Mouse (Mus musculus) heart, adult 11 months (tissue): ENCODE data around the gene Pgm2l1.
A peak's percentile ranks its signal among the peaks of the same experiment; 100 is the strongest.

Experiments
- DNase-seq: peaks from one replicate; pipeline ENCODE4 v3.0.0; 2022

Gene Pgm2l1

GRCm38 (mm10) chr7:100227158-100227875 lies at the start of gene Pgm2l1:
TSS of gene Pgm2l1 (plus strand) at chr7:100227394.
- peak; percentile 100 for DNase-seq

- peak; percentile 98 for DNase-seq
These were observed 48.9 kb upstream of the Pgm2l1 start for GRCm38 (mm10) chr7:100178016-100178890.

- DNase-seq, result no peak
These were observed 48.3 kb upstream of the Pgm2l1 start for GRCm38 (mm10) chr7:100178891-100179233.

GRCm38 (mm10) chr7:100179394-100179793 lies 47.8 kb upstream of the Pgm2l1 start:
- DNase-seq, result no peak

DNA sequence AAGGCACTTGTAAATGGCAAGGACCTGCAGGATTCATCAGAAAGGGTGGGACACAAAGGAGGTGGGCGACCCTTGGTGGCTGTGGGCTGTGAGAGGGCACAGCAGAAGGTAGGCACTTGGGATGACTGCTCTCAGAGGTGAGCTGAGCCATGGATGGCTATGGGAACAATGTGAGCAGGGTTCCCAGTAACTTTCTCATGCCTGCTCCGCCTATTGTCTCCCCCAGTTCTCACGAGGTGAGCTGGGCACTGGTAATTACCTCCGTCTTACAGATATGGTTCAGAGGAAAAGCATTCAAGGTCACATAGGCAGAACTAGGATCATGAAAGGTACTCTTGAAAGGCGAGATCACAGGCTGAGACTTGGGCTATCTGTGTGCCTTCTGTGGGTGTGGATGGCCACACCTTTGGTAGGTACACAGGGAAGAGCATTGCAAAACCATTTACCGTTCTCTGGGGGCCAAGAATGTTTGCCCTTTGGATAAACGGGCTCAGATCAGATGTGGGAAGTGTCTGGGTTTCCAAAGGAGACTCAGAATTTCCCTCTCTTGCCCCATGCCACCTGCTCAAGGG lies 47.3 kb upstream of the Pgm2l1 start:
- peak; percentile 27 for DNase-seq

DNA sequence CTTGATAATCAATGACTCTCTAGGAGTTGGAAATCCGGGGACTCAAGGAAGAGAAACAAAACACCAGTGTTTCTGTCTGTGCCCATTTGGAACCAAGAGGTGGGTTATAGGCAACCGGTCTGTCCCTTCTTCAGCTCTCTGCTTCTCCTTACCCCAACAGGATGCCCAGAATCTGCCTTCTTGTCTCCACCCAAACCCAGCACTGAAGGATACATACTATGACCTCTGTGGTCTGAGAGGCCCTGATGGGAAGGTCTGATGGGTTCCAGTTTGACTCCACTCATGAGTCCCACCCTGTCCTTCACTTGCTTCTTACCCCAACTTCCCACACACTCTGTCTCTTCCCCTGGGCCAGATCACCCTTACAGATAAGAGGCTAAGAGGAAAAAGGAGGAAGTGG lies 46.0 kb upstream of the Pgm2l1 start:
- peak; percentile 86 for DNase-seq

DNA sequence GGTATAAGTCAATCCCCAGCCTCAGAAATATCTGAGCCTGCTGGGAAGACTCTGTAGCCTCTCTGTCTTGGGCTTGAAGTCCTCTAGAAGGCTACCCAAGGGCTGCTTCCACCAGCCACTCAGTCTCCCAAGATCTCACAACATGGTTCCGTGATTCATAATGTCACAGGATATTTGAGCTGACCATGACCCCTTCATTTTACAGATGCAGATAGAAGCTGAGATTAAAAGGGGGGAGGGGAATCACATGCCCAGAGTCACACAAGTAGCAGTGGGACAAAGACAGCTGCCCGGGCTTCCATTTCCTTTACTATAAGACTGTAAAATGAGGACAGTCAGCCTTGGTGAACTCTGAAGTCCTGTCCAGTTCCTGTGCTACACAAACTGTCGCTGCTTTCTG lies 45.6 kb upstream of the Pgm2l1 start:
- DNase-seq, result peak; percentile 73

DNA sequence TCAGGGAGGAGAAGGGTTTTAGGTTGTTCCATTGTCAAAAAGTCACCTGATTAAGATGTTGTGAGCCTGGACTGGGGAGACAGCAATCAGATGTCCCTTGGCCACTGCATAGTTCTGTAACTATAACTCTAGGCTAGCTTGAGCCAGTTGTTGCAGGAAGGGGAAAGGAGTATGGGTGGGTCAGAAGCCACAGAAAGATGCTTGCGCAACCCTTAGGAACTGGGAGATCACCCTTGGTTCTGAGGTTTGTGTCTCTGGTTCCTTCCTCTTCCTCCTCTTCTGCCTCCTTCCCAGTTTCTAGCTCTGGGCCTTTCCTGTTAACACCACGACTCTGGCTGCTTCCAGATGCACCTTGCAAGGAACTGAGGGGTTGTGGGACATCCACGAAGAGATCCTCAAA lies 44.8 kb upstream of the Pgm2l1 start:
- peak; percentile 93 for DNase-seq

DNA sequence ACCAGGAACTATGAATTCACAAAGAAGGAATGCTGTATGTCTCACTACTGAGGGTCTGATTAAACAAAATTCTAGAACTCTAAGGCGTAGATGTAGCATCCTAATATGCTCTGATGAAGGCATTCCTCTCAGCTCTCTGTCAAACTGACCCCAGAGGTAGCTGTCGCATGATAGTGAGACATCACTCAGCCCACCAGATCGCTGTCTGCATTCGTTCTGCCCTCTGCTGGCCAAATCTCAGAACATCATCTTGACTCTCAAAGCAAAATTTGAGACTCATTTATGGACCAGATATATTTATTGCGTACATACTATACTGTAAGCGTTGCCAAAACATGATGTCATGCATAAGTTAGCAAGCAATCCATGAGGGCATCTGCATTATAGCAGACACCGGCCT lies 39.6 kb upstream of the Pgm2l1 start:
- DNase-seq, result peak; percentile 54

GRCm38 (mm10) chr7:100190167-100190566 lies 37.0 kb upstream of the Pgm2l1 start:
- peak; percentile 87 for DNase-seq

DNA sequence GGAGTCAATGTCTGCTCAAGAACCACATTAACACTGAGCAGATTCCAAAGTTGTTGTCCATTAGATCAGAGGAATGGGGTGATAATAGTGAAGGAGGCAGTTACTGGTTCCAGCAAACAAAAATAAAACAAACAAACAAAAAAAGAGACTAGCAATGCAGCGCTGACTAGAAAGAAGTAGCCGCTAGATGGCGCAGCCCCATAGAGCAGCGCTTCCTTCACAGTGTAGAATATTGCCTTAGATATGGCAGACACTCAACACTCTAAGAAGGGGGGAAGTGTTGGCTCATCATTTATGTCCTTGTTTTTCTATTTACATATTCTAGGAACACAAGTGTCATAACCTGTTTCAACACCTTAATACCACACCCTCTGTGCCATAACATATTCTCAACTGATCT lies 36.4 kb upstream of the Pgm2l1 start:
- DNase-seq, result peak; percentile 29

DNA sequence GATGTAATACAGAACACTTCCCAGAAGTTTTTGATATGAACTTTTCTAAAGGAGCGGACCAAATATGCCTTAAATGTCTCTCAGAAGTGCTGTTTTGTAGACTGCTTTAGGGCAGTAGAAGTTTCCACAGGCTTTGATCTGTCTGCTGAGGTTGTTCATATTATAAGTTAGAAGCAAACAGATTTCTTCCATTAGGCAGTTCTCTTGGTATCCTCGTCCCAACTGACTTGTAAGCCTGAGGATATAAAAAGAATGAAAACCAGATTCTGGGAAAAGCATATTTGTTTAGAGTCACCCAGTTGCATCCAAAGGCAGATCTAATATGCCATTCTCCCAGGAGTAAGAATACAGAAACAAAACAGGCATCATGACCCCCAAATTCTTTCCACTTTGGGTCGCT lies 26.0 kb upstream of the Pgm2l1 start:
- no peak for DNase-seq

DNA sequence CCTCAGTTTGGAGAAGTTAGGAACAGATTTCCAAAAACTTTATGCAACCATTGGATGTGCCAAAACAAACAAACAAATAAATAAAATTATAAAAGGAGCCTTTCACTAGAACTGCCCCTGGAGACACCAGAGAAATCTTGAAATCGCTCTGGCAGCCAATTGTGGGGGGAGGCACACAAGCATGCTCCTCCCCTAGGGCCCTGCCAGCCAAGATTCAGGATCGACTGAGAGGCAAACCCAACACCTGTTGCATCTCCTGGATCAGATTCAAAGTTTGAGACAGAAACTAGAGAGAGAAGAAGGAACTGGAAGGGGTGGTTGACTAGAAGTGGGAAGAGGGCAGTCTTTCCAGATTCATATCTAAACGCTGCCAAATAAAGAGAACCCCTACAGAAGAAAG lies 23.6 kb upstream of the Pgm2l1 start:
- DNase-seq, result no peak

DNA sequence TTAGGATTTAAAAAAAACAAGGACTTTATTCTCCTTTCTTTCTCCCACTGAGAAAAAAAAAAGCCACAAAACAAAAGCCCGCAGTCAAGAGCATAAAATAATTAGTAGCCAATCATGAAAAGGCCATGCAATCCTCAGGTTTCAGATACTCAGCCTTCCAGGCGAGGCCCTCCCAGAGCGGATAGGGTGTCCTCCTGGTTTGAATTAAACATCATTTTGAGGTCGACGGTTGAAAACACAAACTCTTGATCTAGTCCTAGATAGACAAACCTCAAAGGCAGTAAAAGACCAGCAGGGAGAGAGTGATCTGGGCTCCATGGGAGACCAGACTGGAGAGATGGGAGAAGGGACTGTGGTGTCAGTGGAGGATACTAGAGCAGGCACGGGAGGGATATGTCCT lies 22.3 kb upstream of the Pgm2l1 start:
- no peak for DNase-seq

DNA sequence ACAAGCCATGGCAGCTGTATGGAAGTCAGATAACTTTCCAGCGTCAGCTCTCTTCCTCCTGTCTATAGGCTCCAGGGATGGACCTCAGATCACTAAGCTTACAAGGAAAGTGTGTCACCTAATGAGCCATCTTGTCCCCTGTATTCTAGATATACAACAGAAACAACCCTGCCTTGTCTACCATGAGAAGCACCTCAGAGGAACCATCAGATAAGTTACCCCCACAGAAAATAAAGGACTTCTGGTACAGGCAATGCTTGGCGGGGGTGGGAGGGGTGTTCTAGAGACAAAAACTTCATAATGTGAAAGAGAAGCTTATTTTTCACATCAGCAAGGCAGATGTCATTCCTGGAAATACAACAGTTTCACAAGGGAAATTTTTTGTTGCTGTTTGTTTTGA lies 21.1 kb upstream of the Pgm2l1 start:
- DNase-seq, result no peak

DNA sequence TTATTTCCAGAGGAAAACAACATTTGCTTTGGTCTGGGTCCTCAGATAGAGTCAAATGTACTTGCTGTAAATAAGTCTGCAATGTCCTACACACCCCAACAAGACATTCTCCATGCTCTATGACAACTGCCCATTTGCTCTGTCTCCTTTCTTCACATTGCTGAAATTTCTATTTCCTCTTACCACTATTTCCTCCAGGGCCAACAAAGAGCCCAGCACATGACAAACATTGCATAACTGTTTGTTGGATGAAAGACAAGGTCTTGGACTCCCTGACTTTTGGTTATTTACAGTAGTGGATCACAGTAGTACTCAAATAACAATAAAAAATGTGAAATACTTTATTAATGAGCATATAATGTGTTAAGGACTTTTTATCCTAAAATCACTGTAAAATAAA lies 19.3 kb upstream of the Pgm2l1 start:
- DNase-seq, result no peak

DNA sequence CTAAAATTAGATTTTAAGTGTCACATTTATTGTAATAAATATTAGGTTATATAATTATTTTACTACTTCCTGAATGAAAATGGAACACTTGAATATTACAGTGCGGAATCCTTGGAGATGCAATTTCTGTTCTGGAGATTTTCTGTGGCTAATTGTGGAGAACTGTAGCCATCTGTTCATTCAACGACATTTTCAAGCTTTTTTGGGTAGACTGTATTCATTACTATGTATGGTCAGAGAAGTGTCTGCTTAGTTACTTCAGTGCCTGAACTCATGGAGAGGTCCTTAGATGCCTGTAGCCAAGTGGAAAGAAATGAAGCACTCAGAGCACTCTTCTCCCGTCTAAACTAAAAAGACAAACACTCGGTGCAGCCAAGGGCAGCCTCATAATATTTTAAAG lies 12.9 kb upstream of the Pgm2l1 start:
- DNase-seq, result no peak

DNA sequence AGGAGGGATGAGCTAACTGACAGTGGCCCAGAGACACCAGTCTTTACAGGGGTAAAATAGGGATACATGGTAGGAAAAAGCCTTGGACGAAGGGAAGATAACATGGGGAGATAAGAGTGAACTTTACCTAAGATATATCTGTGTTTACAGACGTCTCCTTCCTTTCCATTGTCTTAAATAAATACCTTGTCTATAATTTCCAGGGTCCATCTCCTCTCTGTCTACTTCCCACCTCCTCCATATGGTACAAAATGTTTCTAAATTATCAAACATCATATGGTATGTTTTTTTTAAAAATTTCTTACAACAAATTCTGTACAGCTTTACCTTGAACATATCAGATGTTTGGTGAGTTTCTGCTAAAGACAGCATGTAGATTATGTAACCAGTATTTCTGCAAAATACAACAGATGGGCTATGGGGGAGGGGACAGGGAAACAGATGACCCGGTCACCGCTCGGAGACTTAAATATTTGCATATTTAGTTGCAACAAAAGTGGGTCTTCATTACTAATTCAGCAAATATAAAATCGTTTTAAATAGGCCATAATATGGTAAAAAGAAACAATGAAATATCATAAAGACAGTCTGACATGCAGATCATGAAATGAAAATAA lies 12.0 kb upstream of the Pgm2l1 start:
- DNase-seq, result no peak

- DNase-seq, result no peak
These were observed 11.2 kb upstream of the Pgm2l1 start for GRCm38 (mm10) chr7:100215976-100216375.

- DNase-seq, result no peak
These were observed 10.3 kb upstream of the Pgm2l1 start for GRCm38 (mm10) chr7:100216601-100217565.

DNA sequence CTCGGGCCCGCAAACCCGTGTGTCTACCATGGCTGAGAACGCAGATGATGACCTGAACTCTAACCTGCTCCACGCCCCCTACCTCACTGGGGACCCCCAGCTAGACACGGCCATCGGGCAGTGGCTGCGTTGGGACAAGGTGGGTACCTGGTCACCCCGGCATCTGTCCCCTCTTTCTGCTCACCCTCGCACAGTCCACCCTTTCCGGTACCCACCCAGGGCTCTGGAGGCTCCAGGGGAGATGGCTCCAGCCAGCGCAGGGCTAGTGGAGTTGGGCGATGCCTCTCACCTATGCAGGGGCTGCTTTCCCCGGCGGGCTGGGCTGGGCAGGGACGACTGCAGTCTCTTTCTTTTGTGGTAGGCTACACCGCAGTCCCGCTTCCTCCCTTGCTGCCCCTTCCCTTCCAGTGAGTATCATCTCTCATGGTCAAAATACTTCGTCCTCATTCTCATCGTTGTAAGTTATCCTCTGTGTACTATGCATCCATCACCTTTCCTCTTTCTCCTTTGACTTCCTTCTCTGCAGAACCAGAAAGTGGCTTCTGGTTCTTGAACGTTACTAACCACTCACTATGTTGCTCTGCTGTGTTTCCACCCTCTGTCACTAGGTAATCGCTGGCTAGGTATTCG lies 817 bp downstream of the Pgm2l1 start:
- DNase-seq, result no peak

DNA sequence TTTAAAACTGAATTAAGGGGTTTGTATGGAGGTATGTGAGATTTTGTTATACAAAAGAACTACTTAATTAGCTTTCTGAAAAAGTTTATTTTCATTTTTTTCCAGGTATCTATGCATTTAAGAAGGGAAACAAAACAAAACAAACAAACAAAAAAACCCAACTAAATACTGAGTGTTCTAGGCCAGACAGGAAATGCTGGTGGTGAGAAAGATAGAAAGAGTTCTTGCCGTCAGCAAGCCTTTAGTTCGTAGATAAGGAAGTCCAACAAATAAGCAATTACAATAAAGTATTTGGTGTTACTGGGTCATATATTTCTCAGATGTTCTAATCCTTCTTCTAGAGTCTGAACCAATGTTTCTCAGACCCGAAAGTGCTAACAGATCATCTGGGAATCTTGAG lies 1.8 kb downstream of the Pgm2l1 start:
- peak; percentile 12 for DNase-seq
